Mouse (Mus musculus) lung, adult 2 months (tissue): ENCODE results near the gene Zzz3. TPM values are rescaled to one million over a fixed set of nuclear protein-coding genes. Genes with fewer than 3 reads are reported as not detected.
A peak's percentile ranks its signal among the peaks of the same experiment; 100 is the strongest.

Source experiments
- DNase-seq: peaks from one replicate; pipeline ENCODE4 v3.0.0; 2022
- H3K4me1 ChIP-seq: fragments of 200-500 bp; 2 replicates; pipeline ENCODE4 v1.6.1; 2011; ENCODE audit warnings: low read length; ENCODE audit not compliant: control insufficient read depth, insufficient read depth
- H3K4me3 ChIP-seq: fragments of 200-500 bp; replicated peaks from 2 replicates; pipeline ENCODE3; 2011; ENCODE audit warnings: low read depth, mild to moderate bottlenecking, control low read depth, low read length; ENCODE audit errors: extremely low read depth
- CTCF ChIP-seq: fragments of 200-500 bp; IDR thresholded peaks from 2 replicates; pipeline ENCODE4 v1.5.1; 2011; ENCODE audit warnings: mild to moderate bottlenecking, low read length, control low read depth; ENCODE audit not compliant: insufficient read depth
- POLR2A ChIP-seq: fragments of 200-500 bp; IDR thresholded peaks from 2 replicates; pipeline ENCODE4 v1.6.1; 2011; ENCODE audit warnings: low read depth, mild to moderate bottlenecking, control low read depth, low read length, borderline replicate concordance; ENCODE audit errors: extremely low read depth
- WGBS: fragments of 180-500 bp; shearing (Covaris S2); methylation state at CpG from one replicate; pipeline ENCODE4 v1.1.7; 2018; 5-methylcytosine and 5-hydroxymethylcytosine counted together
- polyA plus RNA-seq: library from polyadenylated mRNA; depleted of rRNA; stranded (reverse); fragments of >200 nt; gene quantifications from 2 replicates; pipeline ENCODE4 v1.2.3, GENCODE M21; 2012; rRNA removed

Gene Zzz3
- polyA plus RNA-seq: 13.9 and 19.7 TPM in 2 replicates

DNA sequence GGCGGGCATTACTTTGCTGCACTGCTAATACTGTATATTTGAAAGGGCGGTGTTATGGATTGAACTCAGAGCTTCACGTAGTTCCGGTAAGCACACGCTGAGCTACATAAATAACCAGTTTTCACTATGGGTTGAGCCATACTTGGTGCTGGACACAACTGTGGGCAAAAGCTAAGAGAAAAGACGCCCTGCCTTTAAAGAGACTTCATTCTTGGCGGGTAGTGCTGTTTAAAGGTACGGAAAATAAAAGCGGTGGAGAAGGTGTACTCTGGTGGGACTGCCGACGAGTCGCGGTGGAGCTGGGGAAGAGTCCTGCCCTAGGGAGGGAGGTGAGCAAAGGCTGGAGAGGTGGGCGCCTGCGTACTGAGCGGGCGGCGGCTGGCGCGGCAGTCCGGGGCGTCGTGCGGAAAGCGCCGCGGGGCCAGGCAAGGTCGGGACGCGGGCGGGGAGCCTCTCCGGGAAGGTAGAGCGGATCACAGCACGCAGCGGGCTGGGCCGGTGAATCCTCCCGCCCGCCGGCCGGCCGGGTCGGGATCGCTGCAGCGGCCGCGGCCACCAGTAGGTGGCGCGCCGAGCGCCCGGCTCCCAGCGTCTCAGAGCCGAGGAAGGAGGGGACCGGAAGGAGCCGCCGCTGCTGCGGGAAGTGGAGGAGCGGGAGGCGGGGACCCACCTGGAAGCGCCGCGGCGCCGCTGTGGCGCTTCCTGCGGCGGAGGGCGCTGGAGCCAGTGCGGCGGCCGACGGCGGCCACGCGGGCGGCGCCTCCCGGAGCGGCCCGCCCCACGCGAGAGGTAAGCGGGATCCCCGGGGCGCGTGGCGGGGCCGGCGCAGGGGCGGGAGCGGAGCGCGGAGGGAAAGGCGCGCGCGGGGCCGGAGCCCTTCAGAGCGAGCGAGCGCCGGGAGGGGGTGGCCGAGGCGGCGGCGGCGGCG lies at the start of gene Zzz3:
TSS of gene Zzz3 (plus strand) at position 124 of the 928 bp plus-strand sequence.
- TF ChIP-seq CTCF (no peak), POLR2A (peak; percentile 20; the same call in 1 of the 2 replicates)
- Histone ChIP-seq H3K4me3 (peak within 1 kb of the TSS; percentile 100), H3K4me1 (peaks cover 15% of the 10 kb centered on the region)
- 1% methylated on average over 105 of the region's 108 CpGs for WGBS
- peak; percentile 85 for DNase-seq

DNA sequence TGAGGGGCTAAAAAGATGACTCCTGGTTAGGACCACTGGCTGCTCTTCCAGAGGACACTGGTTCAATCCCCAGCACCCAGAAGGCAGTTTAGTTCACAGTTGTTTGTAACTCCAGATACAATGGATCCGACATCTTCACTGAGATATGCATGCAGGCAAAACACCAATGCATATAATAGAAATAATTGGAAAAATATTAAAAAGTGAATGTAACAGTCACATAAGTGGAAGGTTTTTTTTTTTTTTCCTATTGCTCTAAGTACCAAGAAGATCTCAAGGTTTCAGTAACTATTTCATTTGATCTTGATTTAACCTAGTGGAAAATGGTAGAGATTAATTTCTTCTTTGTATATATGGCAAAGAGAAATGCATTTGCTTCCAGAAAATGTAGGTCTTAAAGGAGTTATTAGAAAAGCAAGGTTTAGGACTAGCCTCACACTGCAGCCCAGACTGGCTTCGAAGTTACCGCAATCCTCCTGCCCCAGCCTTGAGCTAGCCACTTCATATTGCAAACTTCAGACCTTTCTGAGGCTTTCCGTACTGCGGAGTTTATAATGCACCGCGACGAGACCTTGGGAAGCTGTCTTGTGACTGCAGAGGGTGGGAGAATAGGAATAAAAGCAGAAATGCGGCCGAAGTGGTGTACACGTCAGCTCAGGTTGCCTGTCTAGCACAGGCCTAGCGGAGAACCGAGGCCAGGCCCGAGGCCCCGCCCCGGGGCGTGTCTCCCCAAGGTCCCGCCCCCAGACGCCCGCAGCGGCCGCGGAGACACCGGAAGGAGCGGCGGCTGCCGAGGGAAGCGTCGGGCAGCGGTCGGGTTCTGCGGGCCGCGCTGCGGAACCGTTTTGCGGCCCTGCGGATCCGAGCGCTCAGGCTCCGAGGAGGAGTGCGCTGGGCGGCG lies 49.3 kb upstream of the Zzz3 start, which contains the start of gene Usp33:
TSS of gene Usp33 (plus strand) at position 747 of the 901 bp plus-strand sequence.
- peaks cover 7% of the 10 kb centered on the region for H3K4me1 ChIP-seq
- TF ChIP-seq CTCF: no peak
- peak; percentile 89; the same call in 1 of the 2 replicates for TF ChIP-seq POLR2A
- H3K4me3 ChIP-seq: peak within 1 kb of the TSS; percentile 99
- 6% methylated on average over 37 of the region's 44 CpGs for WGBS
- peak; percentile 94 for DNase-seq

DNA sequence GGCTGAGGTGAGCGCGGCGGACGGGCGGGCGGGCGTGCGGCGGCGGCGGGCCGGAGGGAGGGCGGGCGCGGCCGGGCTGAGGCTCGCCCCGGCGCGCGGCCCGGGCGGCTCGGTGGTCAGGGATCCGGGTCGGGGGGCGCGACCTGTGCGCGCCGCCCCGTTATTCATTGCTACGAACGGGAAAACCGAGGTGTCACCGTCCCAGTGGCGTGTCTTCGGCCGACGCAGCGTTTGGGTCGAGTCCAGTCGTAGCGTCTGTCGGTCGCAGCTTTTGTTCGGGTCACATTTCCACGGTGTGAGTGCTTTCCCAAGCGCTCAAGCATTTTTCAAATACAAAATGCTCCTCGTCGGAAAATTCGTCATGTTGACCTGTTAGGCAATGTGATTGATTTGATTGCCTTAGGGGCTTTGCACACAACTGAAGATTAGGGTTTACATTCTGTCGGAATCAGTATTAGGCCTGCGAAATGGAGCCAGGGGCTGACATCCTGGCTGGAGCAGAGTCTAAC lies 48.6 kb upstream of the Zzz3 start:
- DNase-seq: peak; percentile 55
- WGBS: under 1% methylated on average over 40 of the region's 54 CpGs
- Histone ChIP-seq H3K4me3 (peak overlapping the region; percentile 99), H3K4me1 (peaks cover 7% of the 10 kb centered on the region)
- TF ChIP-seq CTCF: no peak
- TF ChIP-seq POLR2A: no peak

GRCm38 (mm10) chr3:152347227-152347626 lies 48.0 kb upstream of the Zzz3 start:
- 27% methylated on average over 3 of the region's 3 CpGs for WGBS
- Histone ChIP-seq H3K4me3 (peak overlapping the region; percentile 99), H3K4me1 (peaks cover 7% of the 10 kb centered on the region)
- TF ChIP-seq CTCF (no peak), POLR2A (no peak)
- no peak for DNase-seq

GRCm38 (mm10) chr3:152348011-152348830 lies 47.1 kb upstream of the Zzz3 start:
- peaks cover 7% of the 10 kb centered on the region for H3K4me1 ChIP-seq
- TF ChIP-seq POLR2A (no peak), CTCF (no peak)
- DNase-seq: no peak
- 72% methylated on average over 10 of the region's 10 CpGs for WGBS
- no peak overlapping the region for H3K4me3 ChIP-seq

- WGBS: 67% methylated on average over 3 of the region's 3 CpGs
- peaks cover 7% of the 10 kb centered on the region for H3K4me1 ChIP-seq
- H3K4me3 ChIP-seq: no peak overlapping the region
- DNase-seq: no peak
- no peak for TF ChIP-seq CTCF
- TF ChIP-seq POLR2A: no peak
Measured at GRCm38 (mm10) chr3:152350431-152350830, 44.8 kb upstream of the Zzz3 start.

GRCm38 (mm10) chr3:152350966-152351365 lies 44.3 kb upstream of the Zzz3 start:
- 58% methylated on average over 5 of the region's 5 CpGs for WGBS
- peaks cover 7% of the 10 kb centered on the region for H3K4me1 ChIP-seq
- no peak for DNase-seq

DNA sequence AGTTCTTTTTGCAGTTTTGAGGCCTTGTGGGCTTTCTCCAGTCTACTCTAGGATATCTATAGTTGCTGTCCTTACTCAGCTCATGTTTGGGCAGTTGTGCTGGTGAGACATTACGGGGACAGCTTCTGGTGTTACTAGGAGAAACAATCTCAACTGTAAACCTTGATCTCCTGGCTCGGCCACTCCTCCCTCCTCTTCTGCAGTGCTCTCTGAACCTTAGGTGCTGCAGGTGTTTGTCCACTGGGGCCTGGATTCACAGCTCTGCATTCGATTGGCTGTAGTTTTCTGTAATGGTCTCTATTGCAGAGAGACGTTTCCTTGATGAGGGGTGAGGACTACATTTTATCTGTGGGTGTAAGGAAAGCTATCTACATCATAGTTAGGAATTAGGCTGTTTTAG lies 43.0 kb upstream of the Zzz3 start:
- TF ChIP-seq CTCF (no peak), POLR2A (no peak)
- Histone ChIP-seq H3K4me1 (peaks cover 7% of the 10 kb centered on the region), H3K4me3 (no peak overlapping the region)
- no peak for DNase-seq
- 68% methylated on average over 4 of the region's 4 CpGs for WGBS

More at GRCm38 (mm10) chr3:152350966-152351365, 44.3 kb upstream of the Zzz3 start:
- H3K4me3 ChIP-seq: no peak overlapping the region
- TF ChIP-seq CTCF (no peak), POLR2A (no peak)
